Mouse (Mus musculus) limb, embryonic 14.5 days (tissue): ENCODE results near the gene Zfp385b. TPM values are rescaled to one million over a fixed set of nuclear protein-coding genes. Genes with fewer than 3 reads are reported as not detected.

Experiments
- ATAC-seq: fragments of 200-750 bp; cut with Nextera tagmentation; 2 replicates; pipeline ENCODE4 v1.8.0; 2017; ENCODE audit warnings: low read depth, moderate number of reproducible peaks, moderate TSS enrichment; ENCODE audit not compliant: low FRiP score
- DNase-seq: peaks from one replicate; pipeline ENCODE4 v3.0.0-alpha.2; 2015; ENCODE audit warnings: low spot score
- H3K27ac ChIP-seq: fragments of 300-500 bp; sonication (generic); replicated peaks from 2 replicates; pipeline ENCODE4 v1.5.1; 2014; ENCODE audit warnings: low read depth, mild to moderate bottlenecking, low read length, moderate library complexity, mixed read lengths
- H3K27me3 ChIP-seq: fragments of 300-500 bp; sonication (generic); 2 replicates; pipeline ENCODE4 v1.6.1; 2014; ENCODE audit warnings: low read length, mixed read lengths; ENCODE audit not compliant: control insufficient read depth, insufficient read depth
- H3K36me3 ChIP-seq: fragments of 300-500 bp; sonication (generic); 2 replicates; pipeline ENCODE4 v1.6.1; 2014; ENCODE audit warnings: mild to moderate bottlenecking, low read length, moderate library complexity, mixed read lengths; ENCODE audit not compliant: control insufficient read depth, insufficient read depth
- H3K4me1 ChIP-seq: fragments of 300-500 bp; sonication (generic); 2 replicates; pipeline ENCODE4 v1.6.1; 2014; ENCODE audit warnings: antibody characterized with exemption, low read length, mixed read lengths; ENCODE audit not compliant: control insufficient read depth, insufficient read depth
- H3K4me2 ChIP-seq: fragments of 300-500 bp; sonication (generic); replicated peaks from 2 replicates; pipeline ENCODE4 v1.6.1; 2014; ENCODE audit warnings: low read depth, mild to moderate bottlenecking, low read length, moderate library complexity; ENCODE audit not compliant: severe bottlenecking
- H3K4me3 ChIP-seq: fragments of 300-500 bp; sonication (generic); replicated peaks from 2 replicates; pipeline ENCODE4 v1.5.1; 2014; ENCODE audit warnings: low read length
- H3K9ac ChIP-seq: fragments of 300-500 bp; sonication (generic); 2 replicates; pipeline ENCODE4 v1.6.1; 2014; ENCODE audit warnings: mild to moderate bottlenecking, low read depth, low read length, moderate library complexity; ENCODE audit not compliant: severe bottlenecking
- H3K9me3 ChIP-seq: fragments of 300-500 bp; sonication (generic); 2 replicates; pipeline ENCODE4 v1.6.1; 2016; ENCODE audit warnings: low read length; ENCODE audit not compliant: control insufficient read depth
- POLR2A ChIP-seq: fragments of 200-500 bp; IDR thresholded peaks from 2 replicates; pipeline ENCODE4 v1.8.0; 2012; ENCODE audit warnings: inconsistent platforms, mild to moderate bottlenecking, moderate library complexity, borderline replicate concordance; ENCODE audit not compliant: insufficient read depth, insufficient read length; ENCODE audit errors: extremely low read depth
- WGBS: fragments of 180-500 bp; shearing (Covaris S2); extraction: QIAGEN DNeasy Blood & Tissue Kit; methylation state at CpG from one replicate; pipeline ENCODE4 v1.1.7; 2014; 5-methylcytosine and 5-hydroxymethylcytosine counted together
- polyA plus RNA-seq, 2 experiments: library from polyadenylated mRNA; depleted of rRNA in 1 of 2; stranded (reverse) in 1 of 2; unstranded in 1 of 2; fragments of >200 nt; fragmentation: Nextera tagmentation in 1 of 2; extraction: Ambion mirVana in 1 of 2; gene quantifications; 2 replicates each; pipeline versions ENCODE4 v1.2.1 to v1.2.3; 2012 to 2014

Gene Zfp385b
- polyA plus RNA-seq, 2 experiments = 12.0 to 13.8 TPM

DNA sequence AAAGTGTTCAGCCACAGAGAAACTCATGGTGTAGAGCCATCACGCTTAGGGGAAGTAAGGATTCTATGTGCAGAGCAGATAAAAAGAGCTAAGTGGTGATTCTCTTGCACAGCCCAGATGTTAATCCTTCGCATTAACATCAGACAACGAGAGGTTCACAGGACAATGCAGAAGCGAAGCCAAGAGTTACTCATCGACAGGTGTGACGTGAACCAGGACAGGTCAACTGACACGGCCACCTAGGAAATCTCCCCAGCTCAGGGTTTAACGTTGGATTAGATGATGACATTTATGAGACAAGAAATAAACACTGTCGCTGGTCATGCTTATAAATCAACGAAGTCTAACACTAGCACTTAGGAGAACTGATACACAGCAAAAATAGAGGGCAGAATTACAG is 341.9 kb downstream of the Zfp385b start:
- Histone ChIP-seq H3K27me3 (no peaks in the 10 kb centered on the region), H3K4me3 (no peak overlapping the region), H3K4me2 (no peak overlapping the region), H3K36me3 (no peaks in the 10 kb centered on the region), H3K27ac (no peak overlapping the region), H3K9me3 (no peaks in the 10 kb centered on the region; the same call in 1 of the 2 replicates), H3K4me1 (no peaks in the 10 kb centered on the region), H3K9ac (no peak overlapping the region)
- DNase-seq = no peak
- no peak for TF ChIP-seq POLR2A
- no peak for ATAC-seq
- 52% methylated on average over 10 of the region's 10 CpGs for WGBS

DNA sequence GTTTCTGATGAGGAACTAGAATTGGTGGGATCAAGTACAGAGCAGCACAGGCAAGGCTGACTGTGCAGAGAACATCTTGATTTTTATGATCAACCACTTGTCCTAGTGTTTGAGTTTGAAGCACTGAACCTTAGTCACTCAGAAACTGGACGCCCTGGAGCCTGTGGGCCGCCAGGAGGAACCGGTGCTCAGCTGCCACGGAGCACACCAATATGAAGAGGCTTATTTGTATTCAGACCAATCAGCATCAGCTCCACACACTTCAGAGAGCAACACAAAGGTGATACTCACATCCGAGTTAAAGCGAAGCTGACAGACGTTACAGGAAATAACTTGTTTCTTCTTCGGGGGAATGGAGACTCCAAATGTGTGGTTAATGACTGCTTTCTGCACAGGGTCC is 343.0 kb downstream of the Zfp385b start:
- H3K9me3 ChIP-seq = no peaks in the 10 kb centered on the region; the same call in 1 of the 2 replicates
- no peak for ATAC-seq
- no peaks in the 10 kb centered on the region for H3K36me3 ChIP-seq
- no peak for DNase-seq
- no peak overlapping the region for H3K4me2 ChIP-seq
- no peak overlapping the region for H3K27ac ChIP-seq
- no peak overlapping the region for H3K4me3 ChIP-seq
- 36% methylated on average over 8 of the region's 8 CpGs for WGBS
- TF ChIP-seq POLR2A = no peak
- H3K9ac ChIP-seq = no peak overlapping the region
- H3K4me1 ChIP-seq = no peaks in the 10 kb centered on the region
- H3K27me3 ChIP-seq = no peaks in the 10 kb centered on the region

DNA sequence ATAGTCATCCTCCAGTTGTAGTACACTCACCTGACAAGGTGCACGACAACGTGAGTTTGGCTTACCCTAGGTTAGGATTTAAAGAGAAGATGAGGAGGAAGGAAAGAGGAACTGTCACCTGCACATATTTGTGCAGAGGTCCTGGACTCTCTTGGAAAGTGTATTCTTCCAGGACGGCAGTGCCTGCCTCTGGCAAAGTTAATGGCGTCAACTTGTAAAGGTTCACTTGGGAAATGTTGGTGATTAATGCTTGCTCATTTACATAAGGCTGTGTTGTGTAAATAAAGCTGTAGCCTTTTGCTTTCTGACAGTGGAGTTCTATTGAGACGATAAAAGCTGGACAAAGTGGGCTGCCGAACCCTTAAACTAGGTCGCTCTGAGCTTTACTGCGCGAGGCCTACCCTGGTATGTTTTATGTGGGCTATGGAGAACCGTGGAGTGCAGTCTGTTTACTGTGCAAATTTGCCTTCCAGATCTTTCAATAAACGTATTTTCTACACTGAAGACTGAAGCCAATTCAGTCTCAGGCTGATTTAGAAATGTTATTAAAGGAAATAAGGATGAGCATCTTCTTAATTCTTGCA is 347.1 kb downstream of the Zfp385b start:
- ATAC-seq (no peak), DNase-seq (no peak)
- Histone ChIP-seq H3K4me2 (no peak overlapping the region), H3K36me3 (no peaks in the 10 kb centered on the region), H3K4me3 (no peak overlapping the region), H3K27ac (no peak overlapping the region), H3K4me1 (no peaks in the 10 kb centered on the region), H3K27me3 (no peaks in the 10 kb centered on the region), H3K9ac (no peak overlapping the region), H3K9me3 (no peaks in the 10 kb centered on the region; the same call in 1 of the 2 replicates)
- TF ChIP-seq POLR2A = no peak
- 77% methylated on average over 11 of the region's 11 CpGs for WGBS

DNA sequence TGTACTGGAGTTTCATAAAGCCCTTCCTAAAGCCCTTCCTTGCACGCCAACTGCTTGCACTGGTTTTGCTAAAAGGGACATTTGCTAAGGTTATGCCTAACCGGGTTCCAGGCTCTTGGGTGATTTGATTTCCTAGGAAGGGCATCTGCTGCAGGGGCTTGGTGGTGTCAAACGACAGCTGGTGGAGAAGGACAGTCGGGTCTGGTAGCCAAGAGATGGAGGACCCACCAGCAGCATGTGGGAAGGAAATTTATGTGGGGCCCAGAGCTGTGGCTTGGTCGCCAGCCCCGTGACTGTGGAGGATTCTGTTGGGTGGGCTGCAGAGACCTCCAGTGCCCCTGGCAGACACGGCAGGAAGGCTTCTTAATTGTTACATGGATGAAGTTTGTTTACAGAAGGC is 348.7 kb downstream of the Zfp385b start:
- Histone ChIP-seq H3K9ac (no peak overlapping the region), H3K9me3 (no peaks in the 10 kb centered on the region; the same call in 1 of the 2 replicates), H3K4me2 (no peak overlapping the region), H3K27ac (no peak overlapping the region), H3K4me3 (no peak overlapping the region), H3K27me3 (no peaks in the 10 kb centered on the region), H3K36me3 (no peaks in the 10 kb centered on the region), H3K4me1 (no peaks in the 10 kb centered on the region)
- TF ChIP-seq POLR2A = no peak
- DNase-seq = no peak
- 50% methylated on average over 7 of the region's 7 CpGs for WGBS
- ATAC-seq = no peak

DNA sequence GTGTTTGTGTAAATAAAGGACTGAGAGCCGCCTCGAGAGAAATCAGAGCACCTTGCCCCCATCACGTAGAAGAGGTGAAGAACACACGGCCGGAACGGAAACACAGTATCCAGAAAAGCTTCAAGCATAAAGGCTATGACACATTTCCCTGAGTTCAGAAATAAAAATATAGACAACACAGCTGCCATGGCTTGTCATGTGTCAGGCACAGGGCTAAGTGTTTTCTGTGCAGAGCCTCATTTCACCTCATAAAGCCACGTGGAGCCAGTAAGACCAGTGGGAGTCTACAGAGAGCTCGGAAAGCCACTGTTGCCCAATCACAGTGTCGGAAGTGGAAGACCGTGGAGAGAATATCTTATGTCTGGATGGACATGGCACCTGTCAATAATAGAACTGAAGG is 358.0 kb downstream of the Zfp385b start:
- Histone ChIP-seq H3K36me3 (no peaks in the 10 kb centered on the region), H3K4me3 (no peak overlapping the region), H3K4me1 (peaks cover 5% of the 10 kb centered on the region; the same call in 1 of the 2 replicates), H3K27me3 (no peaks in the 10 kb centered on the region), H3K27ac (no peak overlapping the region), H3K4me2 (no peak overlapping the region), H3K9me3 (no peaks in the 10 kb centered on the region), H3K9ac (no peak overlapping the region)
- no peak for TF ChIP-seq POLR2A
- ATAC-seq = no peak
- DNase-seq = no peak
- WGBS = 77% methylated on average over 10 of the region's 10 CpGs
